Mouse (Mus musculus): Measurements from ENCODE around the gene Slc25a21.

- TF ChIP-seq CTCF (IDR thresholded peaks at IDR 0.05; ENCODE audit: low read depth, low read length) = no peak
- no peak for TF ChIP-seq POLR2A (IDR thresholded peaks at IDR 0.05; ENCODE audit: extremely low read depth, insufficient read depth, low read length)
Measured at GRCm38 (mm10) chr12:57201901-57202300, 4.6 kb upstream of the Slc25a21 start.
